Mouse (Mus musculus): Measurements from ENCODE around the gene Eif4g3.

DNA sequence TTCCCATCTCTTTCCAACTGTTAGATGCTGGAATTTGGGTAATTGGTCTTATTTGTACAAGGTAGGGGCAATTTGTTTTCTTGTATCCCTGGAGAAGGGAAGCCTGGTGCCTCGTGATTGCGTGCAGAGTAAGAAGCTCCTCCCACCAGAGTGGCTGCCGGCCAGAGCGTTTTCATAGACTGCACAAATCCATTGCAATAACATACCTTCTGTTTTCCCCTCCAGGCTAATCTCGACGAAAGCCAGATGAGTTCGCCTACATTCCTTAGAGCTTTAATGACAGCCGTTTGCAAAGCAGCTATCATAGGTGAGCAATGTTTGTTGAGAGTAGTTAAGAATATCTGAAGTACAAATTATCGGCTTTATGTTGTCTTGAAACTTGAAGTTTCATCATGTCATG lies 208.9 kb downstream of the Eif4g3 start:
- TF ChIP-seq CTCF (IDR thresholded peaks at IDR 0.05; ENCODE audit: borderline replicate concordance, control insufficient read depth, extremely low read depth, insufficient read depth, low read length, poor library complexity) (no peak), POLR2A (IDR thresholded peaks at IDR 0.05; ENCODE audit: control insufficient read depth, extremely low read depth, insufficient read depth, low read length, poor library complexity) (no peak)

All from thymus, adult 2 months (tissue).